Mouse (Mus musculus): ENCODE data around the gene Zscan20. TPM values are rescaled to one million over a fixed set of nuclear protein-coding genes. Genes with fewer than 3 reads are reported as not detected.

Zscan20 gene
- polyA plus RNA-seq (2012; rRNA removed): 7.5 and 7.7 TPM in 2 replicates

GRCm38 (mm10) chr4:128609925-128610402, at the start of gene Zscan20:
Gene Zscan20 (minus strand): TSS chr4:128610098.
- H3K4me3 ChIP-seq (ENCODE audit: control insufficient read depth, low read depth, low read length): peak within 1 kb of the TSS; percentile 88
- H3K36me3 ChIP-seq (ENCODE audit: control insufficient read depth, insufficient read depth, low read length): peaks cover 2% of the 10 kb centered on the region; the same call in 1 of the 2 replicates
- peak; percentile 67 for TF ChIP-seq POLR2A (IDR thresholded peaks at IDR 0.05; ENCODE audit: control insufficient read depth, low read depth, low read length)
- TF ChIP-seq CTCF (IDR thresholded peaks at IDR 0.05; ENCODE audit: control insufficient read depth, insufficient read depth, insufficient replicate concordance, low read depth, low read length): no peak
- H3K27me3 ChIP-seq (ENCODE audit: control insufficient read depth, insufficient read depth, low read length): no peaks in the 10 kb centered on the region
- H3K4me1 ChIP-seq (ENCODE audit: control insufficient read depth, insufficient read depth, low read length): peaks cover 7% of the 10 kb centered on the region; the same call in 1 of the 2 replicates
- peak within 1 kb of the TSS; percentile 29 for H3K27ac ChIP-seq (ENCODE audit: control insufficient read depth, insufficient read depth, low read depth, low read length)

GRCm38 (mm10) chr4:128655446-128655845, 45.5 kb upstream of the Zscan20 start:
- Histone ChIP-seq H3K27me3 (ENCODE audit: control insufficient read depth, insufficient read depth, low read length) (no peaks in the 10 kb centered on the region), H3K4me3 (ENCODE audit: control insufficient read depth, low read depth, low read length) (peak overlapping the region; percentile 87), H3K36me3 (ENCODE audit: control insufficient read depth, insufficient read depth, low read length) (no peaks in the 10 kb centered on the region), H3K27ac (ENCODE audit: control insufficient read depth, insufficient read depth, low read depth, low read length) (no peak overlapping the region; the same call in 1 of the 2 replicates), H3K4me1 (ENCODE audit: control insufficient read depth, insufficient read depth, low read length) (peaks cover 9% of the 10 kb centered on the region)
- no peak for TF ChIP-seq CTCF (IDR thresholded peaks at IDR 0.05; ENCODE audit: control insufficient read depth, insufficient read depth, insufficient replicate concordance, low read depth, low read length)

- H3K4me1 ChIP-seq (ENCODE audit: control insufficient read depth, insufficient read depth, low read length): peaks cover 9% of the 10 kb centered on the region
- peak within 1 kb of the TSS; percentile 87 for H3K4me3 ChIP-seq (ENCODE audit: control insufficient read depth, low read depth, low read length)
- no peaks in the 10 kb centered on the region for H3K27me3 ChIP-seq (ENCODE audit: control insufficient read depth, insufficient read depth, low read length)
- TF ChIP-seq POLR2A (IDR thresholded peaks at IDR 0.05; ENCODE audit: control insufficient read depth, low read depth, low read length) (no peak; the same call in 1 of the 2 replicates), CTCF (IDR thresholded peaks at IDR 0.05; ENCODE audit: control insufficient read depth, insufficient read depth, insufficient replicate concordance, low read depth, low read length) (0 out of 2 replicates have a peak, but pooled peaks have one; percentile 20)
- no peaks in the 10 kb centered on the region for H3K36me3 ChIP-seq (ENCODE audit: control insufficient read depth, insufficient read depth, low read length)
- peak within 1 kb of the TSS; percentile 62 for H3K27ac ChIP-seq (ENCODE audit: control insufficient read depth, insufficient read depth, low read depth, low read length)
Measured at GRCm38 (mm10) chr4:128654505-128655381, 44.8 kb upstream of the Zscan20 start, which contains the start of gene Phc2. Gene Phc2 (plus strand): TSS chr4:128654702.

- no peak overlapping the region for H3K27ac ChIP-seq (ENCODE audit: control insufficient read depth, insufficient read depth, low read depth, low read length)
- TF ChIP-seq CTCF (IDR thresholded peaks at IDR 0.05; ENCODE audit: control insufficient read depth, insufficient read depth, insufficient replicate concordance, low read depth, low read length) (no peak), POLR2A (IDR thresholded peaks at IDR 0.05; ENCODE audit: control insufficient read depth, low read depth, low read length) (no peak)
- H3K36me3 ChIP-seq (ENCODE audit: control insufficient read depth, insufficient read depth, low read length): no peaks in the 10 kb centered on the region
- peaks cover 9% of the 10 kb centered on the region for H3K4me1 ChIP-seq (ENCODE audit: control insufficient read depth, insufficient read depth, low read length)
- no peak overlapping the region for H3K4me3 ChIP-seq (ENCODE audit: control insufficient read depth, low read depth, low read length)
- H3K27me3 ChIP-seq (ENCODE audit: control insufficient read depth, insufficient read depth, low read length): no peaks in the 10 kb centered on the region
Measured at GRCm38 (mm10) chr4:128652584-128653298, 42.8 kb upstream of the Zscan20 start.

- Histone ChIP-seq H3K27ac (ENCODE audit: control insufficient read depth, insufficient read depth, low read depth, low read length) (no peak overlapping the region), H3K36me3 (ENCODE audit: control insufficient read depth, insufficient read depth, low read length) (no peaks in the 10 kb centered on the region), H3K4me1 (ENCODE audit: control insufficient read depth, insufficient read depth, low read length) (peaks cover 9% of the 10 kb centered on the region), H3K4me3 (ENCODE audit: control insufficient read depth, low read depth, low read length) (no peak overlapping the region), H3K27me3 (ENCODE audit: control insufficient read depth, insufficient read depth, low read length) (no peaks in the 10 kb centered on the region)
- no peak for TF ChIP-seq CTCF (IDR thresholded peaks at IDR 0.05; ENCODE audit: control insufficient read depth, insufficient read depth, insufficient replicate concordance, low read depth, low read length)
- TF ChIP-seq POLR2A (IDR thresholded peaks at IDR 0.05; ENCODE audit: control insufficient read depth, low read depth, low read length): no peak
Measured at GRCm38 (mm10) chr4:128651530-128651929, 41.6 kb upstream of the Zscan20 start.

GRCm38 (mm10) chr4:128648567-128649255, 38.8 kb upstream of the Zscan20 start:
- Histone ChIP-seq H3K27me3 (ENCODE audit: control insufficient read depth, insufficient read depth, low read length) (no peaks in the 10 kb centered on the region), H3K4me1 (ENCODE audit: control insufficient read depth, insufficient read depth, low read length) (no peaks in the 10 kb centered on the region), H3K4me3 (ENCODE audit: control insufficient read depth, low read depth, low read length) (no peak overlapping the region), H3K27ac (ENCODE audit: control insufficient read depth, insufficient read depth, low read depth, low read length) (no peak overlapping the region), H3K36me3 (ENCODE audit: control insufficient read depth, insufficient read depth, low read length) (no peaks in the 10 kb centered on the region)
- TF ChIP-seq POLR2A (IDR thresholded peaks at IDR 0.05; ENCODE audit: control insufficient read depth, low read depth, low read length): no peak
- TF ChIP-seq CTCF (IDR thresholded peaks at IDR 0.05; ENCODE audit: control insufficient read depth, insufficient read depth, insufficient replicate concordance, low read depth, low read length): no peak

Measured in testis, adult 2 months (tissue).